Mouse (Mus musculus) myocyte (in vitro differentiated cells): ENCODE measurements around the gene Aatk. TPM values are rescaled to one million over a fixed set of nuclear protein-coding genes. Genes with fewer than 3 reads are reported as not detected.

Source experiments
- H3K27me3 ChIP-seq: one replicate; pipeline ENCODE4 v1.6.1; 2011; ENCODE audit not compliant: control insufficient read depth, insufficient read depth, insufficient read length
- H3K36me3 ChIP-seq: one replicate; pipeline ENCODE4 v1.6.1; 2011; ENCODE audit not compliant: control insufficient read depth, insufficient read depth
- H3K4me2 ChIP-seq: one replicate; pipeline ENCODE4 v1.6.1; 2011; ENCODE audit warnings: low read depth, control low read depth
- H3K4me3 ChIP-seq: one replicate; pipeline ENCODE4 v1.5.1; 2011; ENCODE audit warnings: mild to moderate bottlenecking, control low read depth, moderate library complexity
- H3K79me2 ChIP-seq: one replicate; pipeline ENCODE4 v1.6.1; 2011; ENCODE audit not compliant: control insufficient read depth, insufficient read depth
- H3ac ChIP-seq: one replicate; pipeline ENCODE4 v1.6.1; 2011; ENCODE audit not compliant: control insufficient read depth, insufficient read length
- CEBPB ChIP-seq: IDR thresholded peaks from 2 replicates; pipeline ENCODE4 v1.6.1; 2011; ENCODE audit warnings: mild to moderate bottlenecking, moderate library complexity; ENCODE audit not compliant: poor library complexity, insufficient read depth, severe bottlenecking
- E2F4 ChIP-seq: IDR thresholded peaks from one replicate; pipeline ENCODE4 v1.6.1; 2011; ENCODE audit warnings: mild to moderate bottlenecking, control low read depth, moderate library complexity; ENCODE audit not compliant: insufficient read depth
- MAX ChIP-seq: IDR thresholded peaks from one replicate; pipeline ENCODE4 v1.6.1; 2011; ENCODE audit warnings: low read depth, mild to moderate bottlenecking, control low read depth
- MYOD1 ChIP-seq, 3 experiments: IDR thresholded peaks; one replicate each; pipeline ENCODE4 v1.6.1; 2011; ENCODE audit warnings: control low read depth in 2 of 3, low read depth in 2 of 3, mild to moderate bottlenecking in 2 of 3, moderate library complexity in 1 of 3; ENCODE audit not compliant: insufficient read length in 2 of 3, control insufficient read depth in 1 of 3
- MYOG ChIP-seq, 3 experiments: IDR thresholded peaks; one replicate each; pipeline ENCODE4 v1.6.1; 2011; ENCODE audit warnings: control low read depth in 2 of 3, low read depth in 2 of 3, mild to moderate bottlenecking in 2 of 3; ENCODE audit not compliant: insufficient read length in 2 of 3, control insufficient read depth in 1 of 3, insufficient read depth in 1 of 3
- POLR2A ChIP-seq: IDR thresholded peaks from one replicate; pipeline ENCODE4 v1.6.1; 2011; ENCODE audit warnings: low read depth, mild to moderate bottlenecking, control low read depth, moderate library complexity; ENCODE audit not compliant: insufficient read length
- POLR2AphosphoS2 ChIP-seq: IDR thresholded peaks from one replicate; pipeline ENCODE4 v1.6.1; 2011; ENCODE audit warnings: low read depth, control low read depth; ENCODE audit not compliant: insufficient read length
- REST ChIP-seq: IDR thresholded peaks from one replicate; pipeline ENCODE4 v1.6.1; 2011; ENCODE audit warnings: mild to moderate bottlenecking, control low read depth, moderate library complexity; ENCODE audit not compliant: insufficient read depth, insufficient read length
- SRF ChIP-seq: IDR thresholded peaks from one replicate; pipeline ENCODE4 v1.6.1; 2011; ENCODE audit warnings: low read depth; ENCODE audit not compliant: control insufficient read depth, insufficient read length
- TCF12 ChIP-seq: IDR thresholded peaks from one replicate; pipeline ENCODE4 v1.6.1; 2011; ENCODE audit warnings: mild to moderate bottlenecking, control low read depth; ENCODE audit not compliant: poor library complexity, insufficient read depth, severe bottlenecking
- TCF3 ChIP-seq: IDR thresholded peaks from one replicate; pipeline ENCODE4 v1.6.1; 2011; ENCODE audit warnings: low read depth, control low read depth; ENCODE audit not compliant: insufficient read length
- USF1 ChIP-seq: IDR thresholded peaks from one replicate; pipeline ENCODE4 v1.6.1; 2011; ENCODE audit warnings: low read depth, mild to moderate bottlenecking, control low read depth, moderate library complexity
- polyA plus RNA-seq: library from polyadenylated mRNA; unstranded; fragments of >200 nt; fragmentation: generic; extraction: Trizol; gene quantifications from one replicate; pipeline ENCODE4 v1.2.1, GENCODE M21; 2012; ENCODE audit warnings: missing spikeins

Aatk gene
- polyA plus RNA-seq, 1 experiment, result 0.26 TPM

GRCm38 (mm10) chr11:119959714-119960113, 87.3 kb downstream of the Aatk start:
- Histone ChIP-seq H3K36me3 (peaks cover 28% of the 10 kb centered on the region), H3K4me2 (no peak overlapping the region), H3ac (no peak overlapping the region), H3K27me3 (no peaks in the 10 kb centered on the region), H3K79me2 (peaks cover 28% of the 10 kb centered on the region), H3K4me3 (no peak overlapping the region)
- no peak for TF ChIP-seq MYOG (IDR thresholded peaks at IDR 0.05; ENCODE audit: control insufficient read depth in 1 of 3, insufficient read depth in 1 of 3, insufficient read length in 2 of 3, low read depth in 2 of 3)
- no peak for TF ChIP-seq REST
- no peak for TF ChIP-seq POLR2AphosphoS2
- no peak for TF ChIP-seq MYOD1 (IDR thresholded peaks at IDR 0.05; ENCODE audit: control insufficient read depth in 1 of 3, insufficient read length in 2 of 3, low read depth in 2 of 3)
- TF ChIP-seq TCF12, result no peak
- TF ChIP-seq USF1, result no peak
- TF ChIP-seq E2F4, result no peak
- TF ChIP-seq CEBPB, result no peak
- no peak for TF ChIP-seq POLR2A
- no peak for TF ChIP-seq MAX
- TF ChIP-seq SRF, result no peak
- TF ChIP-seq TCF3, result no peak

DNA sequence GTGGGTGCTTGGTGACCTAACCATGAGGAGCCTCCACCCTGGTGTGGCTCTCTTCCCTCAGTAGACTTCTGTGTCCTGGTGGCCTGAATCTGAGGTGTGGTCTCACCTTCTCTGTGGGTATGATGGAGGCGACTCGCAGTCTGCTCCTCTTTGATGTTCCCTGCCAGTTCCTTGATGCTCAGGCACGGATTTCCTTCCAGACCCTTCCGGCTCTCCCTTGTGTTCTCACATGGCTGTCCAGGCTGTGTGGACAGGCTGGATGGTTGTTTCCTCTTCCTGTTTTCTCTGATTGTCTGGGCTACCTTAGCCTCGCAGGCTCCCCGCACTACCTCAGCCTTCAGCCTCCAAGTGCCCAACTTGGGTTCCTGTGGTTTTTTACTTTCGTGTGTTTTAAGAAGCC, 88.1 kb downstream of the Aatk start:
- TF ChIP-seq MAX, result no peak
- no peak for TF ChIP-seq POLR2AphosphoS2
- Histone ChIP-seq H3K4me3 (no peak overlapping the region), H3K27me3 (no peaks in the 10 kb centered on the region), H3K36me3 (peaks cover 22% of the 10 kb centered on the region), H3ac (no peak overlapping the region), H3K79me2 (peaks cover 36% of the 10 kb centered on the region), H3K4me2 (no peak overlapping the region)

Other genes starting within 250 kb of the Aatk start
- gene Chmp6, start 133.7 kb downstream of the Aatk start, polyA plus RNA-seq, result 60.5 TPM
- gene Baiap2, start 104.4 kb downstream of the Aatk start, polyA plus RNA-seq, result 23.0 TPM
- gene Cep131, start 39.7 kb upstream of the Aatk start, polyA plus RNA-seq, result 12.2 TPM
- gene Tepsin, start 51.6 kb upstream of the Aatk start, polyA plus RNA-seq, result 10.3 TPM
- 56.7 TPM for gene Ndufaf8, start 51.8 kb upstream of the Aatk start, polyA plus RNA-seq
- gene Slc38a10, start 104.2 kb upstream of the Aatk start, polyA plus RNA-seq, result 97.9 TPM
- gene Bahcc1, start 185.8 kb upstream of the Aatk start, polyA plus RNA-seq, result 6.3 TPM